7 mouse cellular contexts compared by ENCODE assay signal in genomic region chr7:96142973-96143596, GRCm38 (mm10). TPM values are rescaled to one million over a fixed set of nuclear protein-coding genes. Genes with fewer than 3 reads are reported as not detected.
DNase-seq lines count a peak whose midpoint lies in the region; ATAC-seq lines count a peak whose summit lies in the region.

No protein-coding gene starts in this region.

- DNase-seq in Muller cell, postnatal 12 days (ENCODE audit: inconsistent ontology term): peak; percentile 72
- peak; percentile 33 to 82 for DNase-seq in adrenal gland, adult (ENCODE audit: inconsistent age in 2 of 2, low spot score in 1 of 2)
- DNase-seq in gastrocnemius, adult 18-20 months (ENCODE audit: low spot score): peak; percentile 86
- DNase-seq in heart, postnatal 36 days: peak; percentile 69 to 74
- peak; percentile 56 for DNase-seq in lung, postnatal 36 days
- no peak for DNase-seq in liver, embryonic 11.5 days (ENCODE audit: low spot score)
- no peak for DNase-seq in embryo, embryonic 11 days

- H3K9ac ChIP-seq in liver, embryonic 11.5 days (ENCODE audit: low read depth, low read length): no peak overlapping the region

- intact Hi-C loops in heart, postnatal 36 days (cut with DNase I): no loop called here

- ATAC-seq in liver, embryonic 11.5 days (replicated peaks; ENCODE audit: low FRiP score): no peak

- no peak overlapping the region for H3K4me3 ChIP-seq in liver, embryonic 11.5 days (ENCODE audit: low read depth, low read length)

- H3K4me1 ChIP-seq in liver, embryonic 11.5 days (replicated peaks; ENCODE audit: control insufficient read depth, insufficient read depth, low read length): no peaks in the 10 kb centered on the region

- no peaks in the 10 kb centered on the region for H3K9me3 ChIP-seq in liver, embryonic 11.5 days (ENCODE audit: control insufficient read depth, low read length)

- no peak overlapping the region for H3K4me2 ChIP-seq in liver, embryonic 11.5 days

- 56% methylated on average over 3 of the region's 3 CpGs for WGBS in liver, embryonic 11.5 days

- no peaks in the 10 kb centered on the region for H3K27me3 ChIP-seq in liver, embryonic 11.5 days (replicated peaks; ENCODE audit: control insufficient read depth, insufficient read depth, low read length)

- no peak overlapping the region for H3K27ac ChIP-seq in liver, embryonic 11.5 days (ENCODE audit: low read depth, low read length)

- no peaks in the 10 kb centered on the region for H3K36me3 ChIP-seq in liver, embryonic 11.5 days (ENCODE audit: control insufficient read depth, insufficient read depth, low read length)

RNA-seq across cellular contexts. Expression of gene Tenm4, which starts 28.0 kb away (rescaled TPM):
- total RNA-seq in gastrocnemius, adult 18-20 months (2021): 1 to 10 TPM; 1.0 to 1.9 TPM
- under 1 TPM; 0.36 to 0.81 TPM for total RNA-seq in heart, postnatal 36 days (2021)
- polyA plus RNA-seq in liver, embryonic 11.5 days (2014; fragmentation: Nextera tagmentation; extraction: Ambion mirVana): 6.9 and 7.3 TPM in 2 replicates

Comparison
In these comparisons a context has a peak if more than half of its experiments do, and no peak if none do; other contexts are left out.
1. DNase-seq: peak in Muller cell, postnatal 12 days (single experiment), adrenal gland, adult (2 of 2), gastrocnemius, adult 18-20 months (single experiment), heart, postnatal 36 days (2 of 2) and lung, postnatal 36 days (single experiment); none in liver, embryonic 11.5 days (single experiment) and embryo, embryonic 11 days (single experiment).